Mouse (Mus musculus): ENCODE measurements at regions not wholly inside any gene's neighbourhood (a gene's known extent, or its start where the extent isn't known, plus 50 kb on each side); places are given as distances from the start of the nearest gene placed in this dataset.

DNA sequence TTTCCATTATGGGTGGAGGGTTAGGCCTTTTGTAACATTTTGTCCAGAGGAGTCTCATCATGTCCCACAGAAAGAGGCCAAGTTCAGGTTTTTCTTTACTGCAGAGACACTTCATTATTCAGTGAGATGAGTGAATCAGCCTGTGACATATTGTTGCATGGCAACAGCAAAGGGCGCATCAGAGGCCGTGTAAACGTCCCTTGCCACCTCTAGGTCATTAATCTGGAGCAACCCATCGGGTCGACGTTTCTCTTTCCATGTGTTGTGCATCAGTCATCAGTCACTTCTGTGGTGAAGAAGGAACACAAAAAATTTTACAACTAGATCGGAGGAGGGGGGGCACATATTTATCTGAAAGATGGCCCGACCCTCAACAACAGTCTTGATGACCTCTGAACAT, 519.3 kb upstream of the Gm26657 start:
- no peak for TF ChIP-seq CHD2 (IDR thresholded peaks at IDR 0.05; ENCODE audit: low read depth, low read length)
- no peak for TF ChIP-seq MAFK (IDR thresholded peaks at IDR 0.05; ENCODE audit: insufficient read depth, low read depth, low read length)
- no peak for TF ChIP-seq ZC3H11A (IDR thresholded peaks at IDR 0.05; ENCODE audit: borderline replicate concordance, low read depth, low read length)
- no peak for TF ChIP-seq ZNF384 (IDR thresholded peaks at IDR 0.05; ENCODE audit: low read depth, low read length)
